9 mouse cellular contexts compared by ENCODE assay signal in the genomic region with DNA sequence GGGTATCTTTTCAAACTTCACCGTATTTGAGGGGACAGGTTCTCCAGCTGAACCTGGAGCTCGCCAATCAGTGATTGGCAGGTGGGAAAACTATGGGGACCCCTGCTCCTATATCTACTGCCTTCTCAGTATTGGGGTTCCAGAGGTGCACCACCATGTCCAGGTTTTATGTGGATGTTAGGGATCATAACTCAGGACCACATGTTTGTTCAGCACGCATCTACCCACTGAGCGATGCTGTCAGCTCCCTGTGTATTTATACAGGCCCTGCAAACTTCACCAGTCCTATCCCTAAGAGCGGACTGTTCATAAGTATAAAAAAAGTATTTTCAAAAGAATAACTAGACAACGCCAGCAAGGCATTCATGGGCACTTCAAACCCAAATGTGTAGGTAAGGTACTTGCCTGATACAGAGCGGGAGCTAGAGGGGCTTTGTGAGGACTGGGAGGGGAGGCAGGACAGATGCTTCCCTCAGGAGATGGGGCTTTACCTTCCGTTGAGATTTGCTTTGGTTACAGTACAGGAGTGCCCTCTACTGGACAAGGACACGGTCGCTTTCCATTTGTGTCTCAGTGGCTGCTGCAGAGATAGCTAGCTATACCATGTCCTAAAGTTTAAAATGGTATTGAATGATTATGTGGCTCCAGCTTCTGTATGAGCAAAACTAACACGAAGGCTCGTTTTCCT. TPM values are rescaled to one million over a fixed set of nuclear protein-coding genes. Genes with fewer than 3 reads are reported as not detected.
DNase-seq lines count a peak whose midpoint lies in the region; ATAC-seq and TF ChIP-seq lines count a peak whose summit lies in the region.
"Had no signal": no experiment of that assay in that cellular context is flagged by ENCODE, and none has a peak within 500 bp of the region (broad histone marks: within the 10 kb centered on the region; RNA-seq: fewer than 3 reads in every experiment).

No protein-coding gene starts in this region.

- peak; percentile 90 for TF ChIP-seq CTCF in kidney, adult 2 months (conservative IDR thresholded peaks at IDR 0.05; ENCODE audit: insufficient read depth, insufficient read length, low read depth, low read length)
- TF ChIP-seq CTCF in embryonic fibroblast, embryonic 13.5 days (IDR thresholded peaks at IDR 0.05; ENCODE audit: borderline replicate concordance, insufficient read depth, low read length) = peak; percentile 56; the same call in 1 of the 2 replicates
- peak; percentile 85 for TF ChIP-seq CTCF in liver, postnatal 0 days (IDR thresholded peaks at IDR 0.05; ENCODE audit: low read depth)

- no peak overlapping the region for H3K9ac ChIP-seq in intestine, embryonic 16.5 days (ENCODE audit: low read depth, low read length)
- no peak overlapping the region for H3K9ac ChIP-seq in liver, postnatal 0 days (replicated peaks)

- no peaks in the 10 kb centered on the region for H3K4me1 ChIP-seq in kidney, adult 2 months (ENCODE audit: control insufficient read depth, insufficient read depth, low read length)
- H3K4me1 ChIP-seq in embryonic fibroblast, embryonic 13.5 days (ENCODE audit: control insufficient read depth, insufficient read depth, low read length) = no peaks in the 10 kb centered on the region
- no peaks in the 10 kb centered on the region for H3K4me1 ChIP-seq in intestine, embryonic 16.5 days (ENCODE audit: control insufficient read depth, insufficient read depth, low read length)
- no peaks in the 10 kb centered on the region for H3K4me1 ChIP-seq in liver, postnatal 0 days (ENCODE audit: insufficient read depth)

- H3K27me3 ChIP-seq in kidney, adult 2 months (replicated peaks; ENCODE audit: control insufficient read depth, insufficient read depth, low read length) = no peaks in the 10 kb centered on the region
- H3K27me3 ChIP-seq in intestine, embryonic 16.5 days (replicated peaks; ENCODE audit: control insufficient read depth, insufficient read depth, low read length) = no peaks in the 10 kb centered on the region
- H3K27me3 ChIP-seq in liver, postnatal 0 days (ENCODE audit: insufficient read depth, low read length) = no peaks in the 10 kb centered on the region

- no peaks in the 10 kb centered on the region for H3K9me3 ChIP-seq in intestine, embryonic 16.5 days (ENCODE audit: control insufficient read depth, low read length)
- H3K9me3 ChIP-seq in liver, postnatal 0 days (ENCODE audit: low read length) = no peaks in the 10 kb centered on the region

- 43% methylated on average over 12 of the region's 12 CpGs for WGBS in kidney, adult 2 months
- WGBS in intestine, embryonic 16.5 days = 39% methylated on average over 12 of the region's 12 CpGs
- 38% methylated on average over 12 of the region's 12 CpGs for WGBS in liver, postnatal 0 days (ENCODE audit: insufficient replicate concordance)

- H3K4me3 ChIP-seq in kidney, adult 2 months (ENCODE audit: insufficient read depth, low read depth, low read length) = no peak overlapping the region
- H3K4me3 ChIP-seq in embryonic fibroblast, embryonic 13.5 days (ENCODE audit: insufficient read depth, low read length) = no peak overlapping the region
- H3K4me3 ChIP-seq in intestine, embryonic 16.5 days (ENCODE audit: low read length) = no peak overlapping the region
- no peak overlapping the region for H3K4me3 ChIP-seq in liver, postnatal 0 days (ENCODE audit: low read depth, low read length)
- H3K4me3 ChIP-seq: erythroblast, embryonic 14.5 days had no signal

- no peak overlapping the region for H3K4me2 ChIP-seq in intestine, embryonic 16.5 days (ENCODE audit: low read depth, low read length)
- no peak overlapping the region for H3K4me2 ChIP-seq in liver, postnatal 0 days (ENCODE audit: low read depth, low read length)

- DNase-seq in kidney, adult 2 months = peak; percentile 50
- DNase-seq in kidney, adult 11 months = no peak
- peak; percentile 64 for DNase-seq in R1 (ENCODE audit: low read depth, low spot score)
- peak; percentile 57 for DNase-seq in liver, postnatal 0 days
- peak; percentile 49 for DNase-seq in retina, adult 2 months (ENCODE audit: low read depth, low spot score)

- H3K27ac ChIP-seq in kidney, adult 2 months (ENCODE audit: insufficient read depth, low read depth, low read length) = no peak overlapping the region
- H3K27ac ChIP-seq in embryonic fibroblast, embryonic 13.5 days (ENCODE audit: insufficient read depth, low read length) = no peak overlapping the region
- no peak overlapping the region for H3K27ac ChIP-seq in intestine, embryonic 16.5 days (ENCODE audit: low read length)
- no peak overlapping the region for H3K27ac ChIP-seq in liver, postnatal 0 days (ENCODE audit: low read depth)

- no peak for TF ChIP-seq EP300 in liver, postnatal 0 days (IDR thresholded peaks at IDR 0.05; ENCODE audit: low read depth)

- ATAC-seq in intestine, embryonic 16.5 days = peak; percentile 63
- peak; percentile 35; the same call in 1 of the 2 replicates for ATAC-seq in liver, postnatal 0 days
- ATAC-seq in erythroblast, adult 5-6 weeks (replicated peaks; ENCODE audit: low FRiP score, poor library complexity, severe bottlenecking) = no peak

- H3K36me3 ChIP-seq in kidney, adult 2 months (ENCODE audit: control insufficient read depth, insufficient read depth, low read length) = no peaks in the 10 kb centered on the region
- no peaks in the 10 kb centered on the region for H3K36me3 ChIP-seq in intestine, embryonic 16.5 days (ENCODE audit: control insufficient read depth, insufficient read depth, low read length)
- H3K36me3 ChIP-seq in liver, postnatal 0 days (replicated peaks; ENCODE audit: insufficient read depth, low read length) = no peaks in the 10 kb centered on the region

- no peak for TF ChIP-seq POLR2A in kidney, adult 2 months (IDR thresholded peaks at IDR 0.05; ENCODE audit: low read depth, low read length)
- TF ChIP-seq POLR2A in embryonic fibroblast, embryonic 13.5 days (IDR thresholded peaks at IDR 0.05; ENCODE audit: low read depth, low read length) = no peak

RNA-seq across cellular contexts. Expression of gene Fabp2, which starts 9.0 kb away (rescaled TPM):
- polyA plus RNA-seq in kidney, adult 2 months (2012; rRNA removed) = not detected in 2 replicates
- polyA plus RNA-seq in embryonic fibroblast, embryonic 13.5 days (2011; ENCODE audit: insufficient read length, low read depth, missing spikeins) = not detected in 2 replicates
- polyA plus RNA-seq in intestine, embryonic 16.5 days (2015; fragmentation: Nextera tagmentation; extraction: Ambion mirVana) = 1,335 and 2,162 TPM in 2 replicates
- polyA plus RNA-seq in liver, postnatal 0 days (2015; fragmentation: Nextera tagmentation; extraction: Ambion mirVana) = 42.2 and 48.3 TPM in 2 replicates
- not detected in 2 replicates for total RNA-seq in erythroblast, adult 5-6 weeks (2015; ENCODE audit: low replicate concordance)
- total RNA-seq in erythroblast, adult 5-6 weeks (2017; ENCODE audit: low replicate concordance) = not detected in 2 replicates
- polyA plus RNA-seq: erythroblast, embryonic 14.5 days had no signal

RNA-seq across cellular contexts. Expression of gene Gm10959, which starts 15.3 kb away (rescaled TPM):
- not detected in 2 replicates for polyA plus RNA-seq in kidney, adult 2 months (2012; rRNA removed)
- polyA plus RNA-seq in embryonic fibroblast, embryonic 13.5 days (2011; ENCODE audit: insufficient read length, low read depth, missing spikeins) = not detected in 2 replicates
- polyA plus RNA-seq in intestine, embryonic 16.5 days (2015; fragmentation: Nextera tagmentation; extraction: Ambion mirVana) = not detected in 2 replicates
- polyA plus RNA-seq in liver, postnatal 0 days (2015; fragmentation: Nextera tagmentation; extraction: Ambion mirVana) = not detected in 2 replicates
- total RNA-seq in erythroblast, adult 5-6 weeks (2015; ENCODE audit: low replicate concordance) = not detected in 2 replicates
- total RNA-seq in erythroblast, adult 5-6 weeks (2017; ENCODE audit: low replicate concordance) = not detected in 2 replicates
- polyA plus RNA-seq: erythroblast, embryonic 14.5 days had no signal

RNA-seq across cellular contexts. Expression of gene 1810037I17Rik, which starts 20.1 kb away (rescaled TPM):
- polyA plus RNA-seq in kidney, adult 2 months (2012; rRNA removed) = 43.3 and 46.3 TPM in 2 replicates
- 72.3 and 85.7 TPM in 2 replicates for polyA plus RNA-seq in embryonic fibroblast, embryonic 13.5 days (2011; ENCODE audit: insufficient read length, low read depth, missing spikeins)
- polyA plus RNA-seq in intestine, embryonic 16.5 days (2015; fragmentation: Nextera tagmentation; extraction: Ambion mirVana) = 128 and 131 TPM in 2 replicates
- polyA plus RNA-seq in liver, postnatal 0 days (2015; fragmentation: Nextera tagmentation; extraction: Ambion mirVana) = 70.7 and 75.1 TPM in 2 replicates
- total RNA-seq in erythroblast, adult 5-6 weeks (2015; ENCODE audit: low replicate concordance) = 21.3 and 33.6 TPM in 2 replicates
- 9.3 and 12.0 TPM in 2 replicates for total RNA-seq in erythroblast, adult 5-6 weeks (2017; ENCODE audit: low replicate concordance)

Comparison
In these comparisons a context has a peak if more than half of its experiments do, and no peak if none do; other contexts are left out.
1. RNA of gene Fabp2, which starts 9.0 kb away (polyA plus RNA-seq): 1,335 to 2,162 TPM in intestine, embryonic 16.5 days and 42.2 to 48.3 TPM in liver, postnatal 0 days; not detected in kidney, adult 2 months and not detected in embryonic fibroblast, embryonic 13.5 days; every median in the first group is over 10 times any median in the second.
2. Peak in every context shown above with its lines, with median percentiles within 50 percentile points of each other: CTCF ChIP-seq.